Mouse (Mus musculus): Measurements from ENCODE around the gene Gpbar1. TPM values are rescaled to one million over a fixed set of nuclear protein-coding genes. Genes with fewer than 3 reads are reported as not detected.
A peak's percentile ranks its signal among the peaks of the same experiment; 100 is the strongest.
"Not testable (repeated sequence)": the region's sequence is repeated elsewhere in the genome, so short reads cannot be mapped to it uniquely, and the experiment has no call there.

The Gpbar1 gene
- polyA plus RNA-seq, 1 experiment from 2014 or later = not detected

DNA sequence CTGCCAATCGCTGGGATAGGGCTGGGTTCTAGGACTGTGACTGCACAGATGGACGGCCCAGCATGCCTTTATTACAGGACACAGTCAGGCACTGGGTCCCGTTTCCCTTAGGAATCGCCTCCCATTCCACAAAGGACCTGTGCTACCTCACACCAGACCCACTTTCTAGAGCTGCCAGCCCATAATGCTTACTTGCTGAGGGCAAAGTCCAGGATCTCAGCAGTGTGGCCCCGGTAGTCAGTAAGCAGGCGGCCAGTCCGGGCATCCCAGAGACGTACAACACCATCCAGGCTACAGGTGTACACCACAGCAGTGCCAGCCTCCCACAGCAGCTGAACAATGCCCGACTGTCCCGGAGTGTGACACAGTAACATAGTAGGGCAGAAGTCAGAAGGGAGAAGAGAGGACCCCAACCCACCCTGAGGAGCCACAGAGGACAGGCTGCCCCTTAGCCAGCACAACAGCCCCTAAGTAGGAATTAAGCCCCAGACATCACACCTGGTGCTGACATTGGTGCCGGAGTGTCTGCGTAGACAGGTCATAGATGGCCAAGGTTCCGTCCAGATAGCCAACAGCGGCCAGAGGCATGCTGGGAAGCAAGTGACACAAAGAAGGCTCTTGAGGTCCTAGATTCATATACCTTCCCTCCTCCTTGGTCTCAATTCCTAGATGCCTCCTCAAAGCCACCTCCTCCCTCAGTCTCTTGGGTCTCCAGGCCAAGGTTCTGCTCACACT lies 2.4 kb downstream of the Gpbar1 start:
- no peak for ATAC-seq (ENCODE audit: low FRiP score)
- peaks cover 41% of the 10 kb centered on the region for H3K36me3 ChIP-seq
- no peak overlapping the region for H3K9ac ChIP-seq (replicated peaks)
- H3K4me2 ChIP-seq = no peak overlapping the region
- peaks cover 32% of the 10 kb centered on the region for H3K4me1 ChIP-seq
- H3K27ac ChIP-seq (replicated peaks) = no peak overlapping the region
- H3K9me3 ChIP-seq (replicated peaks) = no peaks in the 10 kb centered on the region
- no peaks in the 10 kb centered on the region for H3K27me3 ChIP-seq (replicated peaks)
- no peak overlapping the region for H3K4me3 ChIP-seq (replicated peaks)
- WGBS = 93% methylated on average over 14 of the region's 14 CpGs

GRCm38 (mm10) chr1:74281372-74281771 lies 3.0 kb downstream of the Gpbar1 start:
- Histone ChIP-seq H3K36me3 (peaks cover 41% of the 10 kb centered on the region), H3K4me1 (peaks cover 39% of the 10 kb centered on the region), H3K4me3 (replicated peaks) (no peak overlapping the region), H3K27me3 (replicated peaks) (no peaks in the 10 kb centered on the region), H3K9ac (replicated peaks) (no peak overlapping the region), H3K9me3 (replicated peaks) (no peaks in the 10 kb centered on the region), H3K27ac (replicated peaks) (no peak overlapping the region), H3K4me2 (no peak overlapping the region)
- ATAC-seq (ENCODE audit: low FRiP score) = no peak
- WGBS = 92% methylated on average over 2 of the region's 2 CpGs

GRCm38 (mm10) chr1:74281886-74282285 lies 3.5 kb downstream of the Gpbar1 start:
- no peak overlapping the region for H3K4me2 ChIP-seq
- H3K4me1 ChIP-seq = peaks cover 42% of the 10 kb centered on the region
- ATAC-seq (ENCODE audit: low FRiP score) = no peak
- H3K36me3 ChIP-seq = peaks cover 41% of the 10 kb centered on the region
- H3K27ac ChIP-seq (replicated peaks) = no peak overlapping the region
- no peaks in the 10 kb centered on the region for H3K27me3 ChIP-seq (replicated peaks)
- H3K4me3 ChIP-seq (replicated peaks) = no peak overlapping the region
- no peaks in the 10 kb centered on the region for H3K9me3 ChIP-seq (replicated peaks)
- no peak overlapping the region for H3K9ac ChIP-seq (replicated peaks)
- WGBS = 96% methylated on average over 8 of the region's 8 CpGs

DNA sequence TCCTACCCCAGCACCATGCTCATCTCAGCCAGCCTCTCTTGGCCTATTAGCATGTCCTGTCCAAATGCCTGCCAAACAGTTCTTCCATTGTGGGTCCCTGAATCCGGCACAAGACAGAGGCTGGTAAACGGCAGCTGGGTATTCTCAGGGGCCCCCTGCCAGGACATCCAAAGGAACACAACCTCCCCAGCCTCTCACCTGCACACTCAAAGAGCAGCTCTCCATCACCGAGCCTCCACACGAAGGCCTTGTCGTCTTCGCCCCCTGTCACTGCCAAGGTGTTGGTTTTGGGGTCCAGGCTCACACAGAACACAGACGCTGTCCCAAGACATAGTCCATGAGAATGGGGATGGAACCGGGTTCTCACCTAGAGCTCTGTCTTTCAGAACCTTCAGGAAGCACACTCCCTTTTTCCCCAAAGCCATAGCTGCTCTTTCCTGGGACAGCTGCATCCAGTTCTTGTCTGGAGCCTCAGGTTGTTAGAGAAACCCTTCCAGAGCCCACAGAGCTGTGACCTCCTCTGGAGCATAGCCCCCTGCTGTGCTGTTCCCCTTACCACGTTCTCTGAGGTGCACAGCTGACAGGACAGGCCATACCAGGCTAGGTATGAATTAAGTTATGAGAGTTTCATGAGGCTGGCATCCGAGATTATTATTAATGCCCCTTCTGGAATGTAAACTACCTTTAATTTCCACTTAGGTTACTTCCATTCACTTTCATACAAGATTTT lies 4.7 kb downstream of the Gpbar1 start:
- 85% methylated on average over 10 of the region's 10 CpGs for WGBS
- Histone ChIP-seq H3K9ac (replicated peaks) (0 out of 2 replicates have a peak overlapping the region, but pooled peaks have one; percentile 18), H3K27me3 (replicated peaks) (no peaks in the 10 kb centered on the region), H3K9me3 (replicated peaks) (no peaks in the 10 kb centered on the region), H3K4me3 (replicated peaks) (0 out of 2 replicates have a peak overlapping the region, but pooled peaks have one; percentile 1), H3K4me2 (peak overlapping the region; percentile 86), H3K27ac (replicated peaks) (no peak overlapping the region), H3K36me3 (peaks cover 41% of the 10 kb centered on the region), H3K4me1 (peaks cover 46% of the 10 kb centered on the region)
- no peak for ATAC-seq (ENCODE audit: low FRiP score)

- peak overlapping the region; percentile 80 for H3K4me3 ChIP-seq (replicated peaks)
- H3K4me1 ChIP-seq = peaks cover 51% of the 10 kb centered on the region
- H3K36me3 ChIP-seq = peaks cover 41% of the 10 kb centered on the region
- ATAC-seq (ENCODE audit: low FRiP score) = peak; percentile 73
- no peaks in the 10 kb centered on the region for H3K9me3 ChIP-seq (replicated peaks)
- peak overlapping the region; percentile 78 for H3K9ac ChIP-seq (replicated peaks)
- H3K27me3 ChIP-seq (replicated peaks) = no peaks in the 10 kb centered on the region
- 14% methylated on average over 15 of the region's 15 CpGs for WGBS
- peak overlapping the region; percentile 87 for H3K27ac ChIP-seq (replicated peaks)
- H3K4me2 ChIP-seq = peak overlapping the region; percentile 86
Measured at GRCm38 (mm10) chr1:74283686-74284463, 5.5 kb downstream of the Gpbar1 start.

- Histone ChIP-seq H3K9me3 (replicated peaks) (no peaks in the 10 kb centered on the region), H3K9ac (replicated peaks) (peak within 1 kb of the TSS; percentile 78), H3K27ac (replicated peaks) (peak within 1 kb of the TSS; percentile 87), H3K36me3 (peaks cover 42% of the 10 kb centered on the region), H3K4me1 (peaks cover 57% of the 10 kb centered on the region), H3K27me3 (replicated peaks) (no peaks in the 10 kb centered on the region), H3K4me3 (replicated peaks) (peak within 1 kb of the TSS; percentile 80), H3K4me2 (peak within 1 kb of the TSS; percentile 86)
- peak; percentile 96 for ATAC-seq (ENCODE audit: low FRiP score)
- under 1% methylated on average over 56 of the region's 56 CpGs for WGBS
Measured at GRCm38 (mm10) chr1:74284543-74285160, 6.3 kb downstream of the Gpbar1 start, which contains the start of the genes Aamp and Pnkd. Gene Aamp (minus strand): TSS chr1:74284738. Gene Pnkd (plus strand): TSS chr1:74284930.

- Histone ChIP-seq H3K36me3 (peaks cover 40% of the 10 kb centered on the region), H3K4me1 (peaks cover 65% of the 10 kb centered on the region), H3K27me3 (replicated peaks) (no peaks in the 10 kb centered on the region), H3K9me3 (replicated peaks) (no peaks in the 10 kb centered on the region), H3K9ac (replicated peaks) (peak overlapping the region; percentile 69), H3K27ac (replicated peaks) (peak overlapping the region; percentile 66), H3K4me3 (replicated peaks) (peak overlapping the region; percentile 80), H3K4me2 (peak overlapping the region; percentile 72)
- WGBS = 3% methylated on average over 23 of the region's 23 CpGs
- peak; percentile 19; the same call in 1 of the 2 replicates for ATAC-seq (ENCODE audit: low FRiP score)
Measured at GRCm38 (mm10) chr1:74285212-74286010, 7.1 kb downstream of the Gpbar1 start.

DNA sequence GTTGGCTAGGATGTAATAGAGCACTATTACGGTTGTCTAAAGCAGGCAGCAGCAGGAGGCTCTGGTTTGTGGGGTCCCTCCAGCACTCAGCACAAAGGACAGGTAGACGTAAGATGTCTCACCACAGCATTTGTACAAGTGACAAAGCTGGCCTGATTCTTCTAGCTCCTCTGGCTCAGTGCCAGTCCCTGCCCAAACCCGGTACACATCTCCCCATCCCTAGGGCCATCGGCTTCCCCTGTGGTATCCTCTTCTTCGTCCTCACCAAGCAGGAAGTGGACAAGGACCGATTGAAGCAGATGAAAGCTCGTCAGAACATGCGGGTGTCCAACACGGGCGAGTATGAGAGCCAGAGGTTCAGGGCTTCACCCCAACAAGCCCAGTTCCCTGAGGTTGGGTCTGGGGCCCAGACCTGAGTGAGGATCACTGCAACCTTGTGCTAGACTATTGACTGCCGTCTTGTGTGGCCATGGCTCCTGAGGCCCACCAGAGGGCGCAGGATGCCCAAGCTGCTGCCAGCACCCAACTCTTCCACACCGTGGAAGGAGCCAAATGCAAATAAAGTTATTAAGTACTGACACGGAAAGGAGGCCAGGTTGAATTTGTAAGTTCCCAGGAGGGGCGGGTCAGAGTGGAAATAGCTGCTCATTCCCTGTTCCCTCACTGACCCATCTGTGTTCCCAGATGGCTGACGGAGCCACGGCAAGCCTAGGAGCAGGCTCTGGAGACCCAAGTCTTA lies 8.7 kb downstream of the Gpbar1 start:
- H3K27me3 ChIP-seq (replicated peaks); H3K4me2 ChIP-seq; H3K4me3 ChIP-seq (replicated peaks); ATAC-seq (ENCODE audit: low FRiP score); H3K9ac ChIP-seq (replicated peaks); H3K27ac ChIP-seq (replicated peaks); H3K9me3 ChIP-seq (replicated peaks): not testable (repeated sequence)
- 60% methylated on average over 15 of the region's 17 CpGs for WGBS
- H3K36me3 ChIP-seq = peaks cover 31% of the 10 kb centered on the region
- H3K4me1 ChIP-seq = peaks cover 61% of the 10 kb centered on the region

- no peaks in the 10 kb centered on the region for H3K9me3 ChIP-seq (replicated peaks)
- H3K36me3 ChIP-seq = peaks cover 25% of the 10 kb centered on the region
- no peaks in the 10 kb centered on the region for H3K27me3 ChIP-seq (replicated peaks)
- no peak for ATAC-seq (ENCODE audit: low FRiP score)
- no peak overlapping the region for H3K4me3 ChIP-seq (replicated peaks)
- H3K4me1 ChIP-seq = peaks cover 49% of the 10 kb centered on the region
- H3K4me2 ChIP-seq = no peak overlapping the region
- H3K27ac ChIP-seq (replicated peaks) = no peak overlapping the region
- WGBS = 79% methylated on average over 4 of the region's 4 CpGs
- peak overlapping the region; percentile 14; the same call in 1 of the 2 replicates for H3K9ac ChIP-seq (replicated peaks)
Measured at GRCm38 (mm10) chr1:74288327-74288726, 10.0 kb downstream of the Gpbar1 start.

DNA sequence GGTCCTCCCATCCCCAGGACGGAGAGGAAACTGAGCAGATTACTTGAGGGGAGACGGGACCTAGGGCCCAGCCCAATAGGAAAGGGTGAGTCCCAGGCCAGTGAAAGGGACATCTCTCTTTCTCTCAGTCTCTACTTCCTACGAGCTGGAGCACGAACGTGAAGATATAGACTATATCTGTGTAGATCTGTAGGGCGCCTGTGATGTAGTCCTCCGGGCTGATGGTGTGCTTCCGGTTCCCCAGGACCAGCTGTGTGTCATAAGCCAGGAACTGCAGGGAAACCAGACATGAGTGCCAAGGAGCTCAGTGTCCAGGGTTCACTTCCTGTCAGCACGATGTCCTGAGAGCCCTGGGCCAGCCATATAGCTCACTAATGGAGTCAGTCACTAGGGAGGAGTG lies 10.9 kb downstream of the Gpbar1 start:
- Histone ChIP-seq H3K9me3 (replicated peaks) (no peaks in the 10 kb centered on the region), H3K36me3 (peaks cover 31% of the 10 kb centered on the region), H3K27ac (replicated peaks) (no peak overlapping the region), H3K4me2 (no peak overlapping the region), H3K9ac (replicated peaks) (no peak overlapping the region), H3K27me3 (replicated peaks) (no peaks in the 10 kb centered on the region), H3K4me3 (replicated peaks) (no peak overlapping the region), H3K4me1 (peaks cover 50% of the 10 kb centered on the region)
- WGBS = 93% methylated on average over 9 of the region's 9 CpGs
- no peak for ATAC-seq (ENCODE audit: low FRiP score)

All from neural tube, embryonic 15.5 days (tissue).